Mouse (Mus musculus): ENCODE measurements around the gene Rbbp7.

GRCm38 (mm10) chrX:162717837-162718236 lies 42.4 kb upstream of the Rbbp7 start:
- TF ChIP-seq CTCF (IDR thresholded peaks at IDR 0.05; ENCODE audit: extremely low read depth, insufficient read depth, insufficient read length, insufficient replicate concordance) (peak; percentile 16; the same call in 1 of the 2 replicates), POLR2A (IDR thresholded peaks at IDR 0.05; ENCODE audit: low read depth, low read length) (no peak)

Measured in spleen, adult 2 months (tissue).